Mouse (Mus musculus) heart, embryonic 15.5 days (tissue): ENCODE measurements at regions not wholly inside any gene's neighbourhood (a gene's known extent, or its start where the extent isn't known, plus 50 kb on each side); places are given as distances from the start of the nearest gene placed in this dataset.
"Not testable (repeated sequence)": the region's sequence is repeated elsewhere in the genome, so short reads cannot be mapped to it uniquely, and the experiment has no call there.

Source experiments
- ATAC-seq: fragments of 200-750 bp; cut with Nextera tagmentation; replicated peaks from 2 replicates; pipeline ENCODE4 v1.8.0; 2017; ENCODE audit warnings: low read depth, moderate TSS enrichment; ENCODE audit not compliant: insufficient number of reproducible peaks, insufficient read depth, low FRiP score
- H3K27ac ChIP-seq: fragments of 300-500 bp; sonication (generic); 2 replicates; pipeline ENCODE4 v1.5.1; 2015; ENCODE audit warnings: mild to moderate bottlenecking, inconsistent platforms
- H3K27me3 ChIP-seq: fragments of 300-500 bp; sonication (generic); 2 replicates; pipeline ENCODE4 v1.6.1; 2015; ENCODE audit warnings: inconsistent platforms
- H3K36me3 ChIP-seq: fragments of 300-500 bp; sonication (generic); 2 replicates; pipeline ENCODE4 v1.6.1; 2015; ENCODE audit warnings: mild to moderate bottlenecking, inconsistent platforms
- H3K4me1 ChIP-seq: fragments of 300-500 bp; sonication (generic); replicated peaks from 2 replicates; pipeline ENCODE4 v1.6.1; 2015; ENCODE audit warnings: inconsistent platforms
- H3K4me2 ChIP-seq: fragments of 300-500 bp; sonication (generic); 2 replicates; pipeline ENCODE4 v1.6.1; 2015; ENCODE audit warnings: inconsistent platforms, mild to moderate bottlenecking, moderate library complexity
- H3K4me3 ChIP-seq: fragments of 300-500 bp; sonication (generic); 2 replicates; pipeline ENCODE4 v1.5.1; 2015; ENCODE audit warnings: mild to moderate bottlenecking, inconsistent platforms
- H3K9ac ChIP-seq: fragments of 300-500 bp; sonication (generic); 2 replicates; pipeline ENCODE4 v1.6.1; 2015; ENCODE audit warnings: mild to moderate bottlenecking, inconsistent platforms
- H3K9me3 ChIP-seq: fragments of 300-500 bp; sonication (generic); replicated peaks from 2 replicates; pipeline ENCODE4 v1.6.1; 2016; ENCODE audit warnings: inconsistent platforms
- WGBS: fragments of 180-500 bp; shearing (Covaris S2); methylation state at CpG from one replicate; pipeline ENCODE4 v1.1.7; 2015; ENCODE audit warnings: mixed read lengths; 5-methylcytosine and 5-hydroxymethylcytosine counted together

DNA sequence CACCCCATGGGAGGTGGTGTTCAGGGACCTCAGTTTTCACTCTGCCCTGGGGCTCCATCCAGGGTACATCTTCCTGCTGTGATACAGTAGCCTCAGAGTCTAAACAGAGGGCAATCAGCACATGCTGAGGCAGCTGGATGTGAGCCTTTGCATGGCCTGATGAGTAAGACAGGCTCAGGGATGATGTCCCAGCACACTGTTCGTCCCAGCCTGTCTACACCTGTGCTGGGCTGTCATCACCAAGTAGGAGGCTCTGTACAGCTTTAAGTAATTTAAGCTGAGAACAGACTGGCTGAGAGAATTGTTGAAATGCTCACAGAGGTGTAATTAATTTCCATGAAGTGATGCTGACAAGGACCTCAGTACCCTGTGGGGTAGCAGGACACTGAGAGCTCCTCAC lies 132.8 kb upstream of the Adamts18 start:
- no peak for ATAC-seq
- Histone ChIP-seq H3K4me1 (0 out of 2 replicates have a peak, but pooled peaks cover 2% of the 10 kb centered on the region), H3K9ac (no peak overlapping the region), H3K27me3 (peaks cover 41% of the 10 kb centered on the region), H3K27ac (no peak overlapping the region), H3K9me3 (no peaks in the 10 kb centered on the region), H3K4me3 (no peak overlapping the region), H3K36me3 (no peaks in the 10 kb centered on the region), H3K4me2 (no peak overlapping the region)
- 9% methylated on average over 1 of the region's 1 CpGs for WGBS

DNA sequence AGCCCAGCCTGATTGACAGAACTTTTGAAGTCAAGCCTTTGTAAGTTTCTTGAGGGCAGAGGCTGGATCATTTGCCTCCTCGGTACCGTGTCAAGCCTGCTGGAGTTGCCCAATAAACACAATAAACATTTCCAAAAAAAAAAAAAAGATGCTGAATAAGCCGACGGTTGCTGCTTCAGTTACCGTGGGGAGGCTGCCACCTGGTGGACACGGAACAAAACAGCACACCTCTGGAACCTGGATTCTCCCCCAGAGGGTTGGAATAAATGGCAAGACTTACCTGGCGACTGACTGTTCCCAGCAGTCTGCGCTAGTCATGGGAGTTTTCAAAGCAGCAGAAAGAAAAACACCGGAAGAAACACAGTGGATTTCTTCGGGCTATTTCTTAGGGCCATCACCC lies 136.3 kb upstream of the Adamts18 start:
- Histone ChIP-seq H3K27ac (no peak overlapping the region), H3K4me2 (no peak overlapping the region), H3K9me3 (no peaks in the 10 kb centered on the region), H3K4me3 (no peak overlapping the region), H3K4me1 (no peaks in the 10 kb centered on the region), H3K9ac (no peak overlapping the region), H3K27me3 (peaks cover 30% of the 10 kb centered on the region), H3K36me3 (no peaks in the 10 kb centered on the region)
- ATAC-seq: no peak
- 6% methylated on average over 10 of the region's 10 CpGs for WGBS

DNA sequence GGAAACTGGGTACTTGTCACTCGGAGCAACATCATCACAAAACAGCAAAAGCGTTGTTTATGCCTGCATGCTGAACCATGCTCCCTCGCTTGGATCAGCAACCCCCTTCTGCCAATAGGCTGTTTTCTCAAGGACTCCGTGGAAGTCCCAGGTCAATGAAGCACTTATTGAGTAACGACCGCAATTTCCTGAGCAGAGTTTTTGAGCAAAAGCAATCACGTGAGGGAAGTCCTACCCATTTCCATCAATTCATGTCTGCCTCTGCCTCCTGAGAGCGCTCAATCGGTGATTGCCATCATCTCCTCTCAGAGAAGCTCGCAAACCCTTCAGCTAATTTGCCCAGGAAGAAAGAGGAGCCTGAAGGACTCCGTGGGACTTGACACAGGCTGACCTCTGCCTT lies 136.9 kb upstream of the Adamts18 start:
- no peaks in the 10 kb centered on the region for H3K4me1 ChIP-seq
- peaks cover 30% of the 10 kb centered on the region for H3K27me3 ChIP-seq
- no peak overlapping the region for H3K4me3 ChIP-seq
- no peak overlapping the region for H3K9ac ChIP-seq
- 46% methylated on average over 11 of the region's 11 CpGs for WGBS
- no peak overlapping the region for H3K4me2 ChIP-seq
- H3K9me3 ChIP-seq: no peaks in the 10 kb centered on the region
- no peak for ATAC-seq
- H3K36me3 ChIP-seq: no peaks in the 10 kb centered on the region
- no peak overlapping the region for H3K27ac ChIP-seq

DNA sequence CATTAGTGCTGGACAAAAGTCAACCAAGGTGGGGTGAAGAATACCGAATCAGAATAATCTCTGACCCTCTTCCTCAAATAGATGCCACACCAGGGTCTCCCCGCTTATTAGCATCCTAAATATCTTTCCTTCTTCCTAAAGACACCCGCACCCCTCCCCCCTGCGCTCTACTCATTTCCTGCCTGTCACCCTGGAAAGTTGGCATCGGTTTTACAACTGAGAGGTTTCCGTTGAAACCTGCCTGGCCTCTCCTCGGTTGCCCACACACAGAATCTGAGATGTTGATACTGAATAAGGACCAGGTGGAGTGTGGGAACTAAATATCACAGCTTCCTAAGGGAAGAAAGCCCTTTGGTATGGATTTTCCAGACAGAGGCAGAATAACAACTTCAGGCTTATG lies 137.4 kb upstream of the Adamts18 start:
- no peak overlapping the region for H3K4me2 ChIP-seq
- peaks cover 30% of the 10 kb centered on the region for H3K27me3 ChIP-seq
- no peak overlapping the region for H3K27ac ChIP-seq
- no peaks in the 10 kb centered on the region for H3K4me1 ChIP-seq
- WGBS: 56% methylated on average over 7 of the region's 7 CpGs
- H3K9me3 ChIP-seq: no peaks in the 10 kb centered on the region
- H3K36me3 ChIP-seq: no peaks in the 10 kb centered on the region
- ATAC-seq: no peak
- H3K4me3 ChIP-seq: no peak overlapping the region
- no peak overlapping the region for H3K9ac ChIP-seq

DNA sequence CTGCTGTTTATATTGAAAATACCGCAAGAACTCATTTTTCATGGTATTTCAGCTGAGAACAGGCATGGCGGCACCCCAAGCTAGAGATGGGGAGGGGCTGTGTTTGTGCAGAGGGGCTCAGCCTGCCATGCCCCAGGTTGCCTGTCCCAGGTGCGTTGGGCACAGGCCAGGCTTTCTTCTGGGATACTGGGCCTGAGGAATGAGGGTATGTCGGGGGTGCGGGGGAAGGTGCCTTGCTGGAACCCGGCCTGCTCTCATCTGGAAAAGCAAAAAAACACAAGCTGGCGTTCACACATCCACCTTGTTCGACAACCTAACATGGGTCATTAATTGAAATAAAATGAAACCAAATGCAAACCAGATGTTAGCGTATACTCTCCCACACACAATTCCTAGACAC lies 142.2 kb upstream of the Adamts18 start:
- Histone ChIP-seq H3K9me3 (no peaks in the 10 kb centered on the region), H3K4me3 (no peak overlapping the region), H3K36me3 (no peaks in the 10 kb centered on the region), H3K4me2 (no peak overlapping the region), H3K27me3 (peaks cover 6% of the 10 kb centered on the region; the same call in 1 of the 2 replicates), H3K9ac (no peak overlapping the region), H3K4me1 (no peaks in the 10 kb centered on the region), H3K27ac (no peak overlapping the region)
- 81% methylated on average over 9 of the region's 9 CpGs for WGBS
- no peak for ATAC-seq

DNA sequence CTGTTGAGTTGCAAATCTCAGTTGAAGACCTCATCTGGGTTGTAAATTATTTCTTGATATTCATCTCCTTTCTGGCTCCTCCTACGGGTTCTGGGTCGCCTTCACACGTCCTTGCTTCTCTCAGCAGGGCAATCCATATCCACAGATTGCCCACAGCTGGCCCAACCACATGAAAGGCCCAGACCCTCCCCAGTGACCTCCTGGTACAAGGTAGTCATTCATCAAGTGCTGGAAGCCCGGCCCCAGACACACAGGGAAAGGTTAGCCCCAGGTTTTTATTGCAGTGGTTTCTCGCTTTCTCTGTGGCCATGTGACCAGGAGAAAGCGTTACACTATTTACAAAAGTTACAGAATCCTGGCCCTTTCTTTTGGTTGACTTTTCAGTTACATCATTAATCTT lies 134.5 kb upstream of the Nudt7 start:
- ATAC-seq: no peak
- H3K27ac ChIP-seq: no peak overlapping the region
- WGBS: 52% methylated on average over 6 of the region's 6 CpGs
- no peak overlapping the region for H3K9ac ChIP-seq
- H3K27me3 ChIP-seq: peaks cover 3% of the 10 kb centered on the region; the same call in 1 of the 2 replicates
- H3K4me1 ChIP-seq: no peaks in the 10 kb centered on the region
- no peaks in the 10 kb centered on the region for H3K9me3 ChIP-seq
- no peak overlapping the region for H3K4me3 ChIP-seq
- no peak overlapping the region for H3K4me2 ChIP-seq
- H3K36me3 ChIP-seq: no peaks in the 10 kb centered on the region

- no peaks in the 10 kb centered on the region for H3K9me3 ChIP-seq
- no peaks in the 10 kb centered on the region for H3K4me1 ChIP-seq
- no peak overlapping the region for H3K4me2 ChIP-seq
- H3K4me3 ChIP-seq: no peak overlapping the region
- H3K27ac ChIP-seq: no peak overlapping the region
- WGBS: 83% methylated on average over 2 of the region's 2 CpGs
- H3K27me3 ChIP-seq: peaks cover 3% of the 10 kb centered on the region; the same call in 1 of the 2 replicates
- no peaks in the 10 kb centered on the region for H3K36me3 ChIP-seq
- no peak overlapping the region for H3K9ac ChIP-seq
- ATAC-seq: no peak
Measured at GRCm38 (mm10) chr8:114001674-114002073, 131.7 kb upstream of the Nudt7 start.

DNA sequence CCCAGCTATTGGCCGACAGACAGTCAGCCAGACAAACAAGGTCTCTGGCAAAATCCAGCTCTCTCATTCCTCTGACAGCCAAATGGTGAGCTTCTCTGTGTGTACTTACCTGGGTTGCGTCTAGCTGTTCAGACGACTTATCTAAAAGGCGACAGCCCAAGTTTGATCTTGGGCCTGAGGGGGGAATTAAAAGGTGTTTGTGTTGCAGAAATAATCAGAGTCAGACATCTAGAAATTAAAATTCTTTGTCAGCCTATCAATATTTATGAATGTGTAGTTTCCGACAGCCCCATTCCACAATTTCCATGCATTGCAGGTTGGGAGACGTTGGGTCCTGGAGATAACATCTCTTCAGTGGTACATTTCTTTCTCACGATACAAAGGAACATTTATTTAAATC lies 128.9 kb upstream of the Nudt7 start:
- H3K27me3 ChIP-seq: no peaks in the 10 kb centered on the region
- ATAC-seq: no peak
- 71% methylated on average over 7 of the region's 7 CpGs for WGBS

GRCm38 (mm10) chr8:114006587-114006986 lies 126.8 kb upstream of the Nudt7 start:
- H3K4me1 ChIP-seq: no peaks in the 10 kb centered on the region
- 72% methylated on average over 5 of the region's 5 CpGs for WGBS
- no peaks in the 10 kb centered on the region for H3K27me3 ChIP-seq

More for the DNA sequence above, 128.9 kb upstream of the Nudt7 start:
- Histone ChIP-seq H3K36me3 (no peaks in the 10 kb centered on the region), H3K9me3 (no peaks in the 10 kb centered on the region), H3K4me2 (no peak overlapping the region), H3K9ac (no peak overlapping the region), H3K4me1 (no peaks in the 10 kb centered on the region), H3K27ac (no peak overlapping the region), H3K4me3 (no peak overlapping the region)

DNA sequence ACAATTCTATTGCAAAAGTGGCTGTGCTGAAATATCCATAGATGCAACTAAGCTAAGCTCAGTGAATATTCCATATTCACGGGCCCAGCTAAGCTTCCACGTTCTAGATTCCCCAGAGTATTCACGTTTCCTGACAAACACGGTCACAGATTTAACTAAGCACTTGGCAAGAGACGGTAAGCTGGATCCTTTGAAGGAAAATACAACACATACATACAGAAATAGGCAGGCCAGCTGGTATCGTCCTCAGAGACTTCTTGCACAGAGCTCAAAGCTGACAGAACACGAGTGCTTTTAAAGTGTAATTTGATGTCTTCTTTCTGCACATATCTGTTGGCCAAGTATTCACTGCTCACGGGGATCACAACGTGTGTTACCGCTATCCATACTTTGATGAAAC lies 126.3 kb upstream of the Nudt7 start:
- H3K4me2 ChIP-seq: no peak overlapping the region
- 56% methylated on average over 10 of the region's 10 CpGs for WGBS
- H3K36me3 ChIP-seq: no peaks in the 10 kb centered on the region
- H3K4me1 ChIP-seq: no peaks in the 10 kb centered on the region
- H3K4me3 ChIP-seq: no peak overlapping the region
- no peaks in the 10 kb centered on the region for H3K27me3 ChIP-seq
- no peak for ATAC-seq
- H3K9ac ChIP-seq: no peak overlapping the region
- H3K9me3 ChIP-seq: no peaks in the 10 kb centered on the region
- no peak overlapping the region for H3K27ac ChIP-seq

More at GRCm38 (mm10) chr8:114006587-114006986, 126.8 kb upstream of the Nudt7 start:
- ATAC-seq: no peak
- Histone ChIP-seq H3K36me3 (no peaks in the 10 kb centered on the region), H3K27ac (no peak overlapping the region), H3K4me3 (no peak overlapping the region), H3K4me2 (no peak overlapping the region), H3K9ac (no peak overlapping the region), H3K9me3 (no peaks in the 10 kb centered on the region)

DNA sequence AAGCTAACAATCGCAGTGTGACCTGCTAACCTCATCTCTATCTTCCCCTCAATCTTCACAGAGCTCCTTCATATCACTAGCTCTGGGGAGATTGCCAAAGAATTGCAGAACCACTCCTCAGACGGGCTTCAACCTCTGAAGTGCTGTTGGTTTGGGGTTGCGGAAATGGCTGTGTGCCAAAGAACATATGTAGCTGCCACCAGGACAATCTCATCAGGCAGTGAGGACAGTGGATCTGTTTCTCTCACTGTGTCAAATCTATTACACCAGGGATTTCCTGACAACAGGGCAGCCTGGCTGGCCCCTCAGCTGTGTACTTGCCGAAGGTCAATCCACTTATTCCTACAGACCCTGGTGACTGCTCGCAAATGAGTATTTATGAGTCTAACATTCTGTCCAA lies 115.0 kb upstream of the Nudt7 start:
- peaks cover 11% of the 10 kb centered on the region for H3K4me1 ChIP-seq
- peak overlapping the region; percentile 77 for H3K27ac ChIP-seq
- H3K9me3 ChIP-seq: no peaks in the 10 kb centered on the region
- H3K9ac ChIP-seq: no peak overlapping the region
- peak; percentile 84 for ATAC-seq
- H3K4me3 ChIP-seq: no peak overlapping the region
- H3K36me3 ChIP-seq: no peaks in the 10 kb centered on the region
- no peaks in the 10 kb centered on the region for H3K27me3 ChIP-seq
- H3K4me2 ChIP-seq: 0 out of 2 replicates have a peak overlapping the region, but pooled peaks have one; percentile 8
- WGBS: 6% methylated on average over 5 of the region's 5 CpGs

GRCm38 (mm10) chr8:114030141-114030540 lies 103.2 kb upstream of the Nudt7 start:
- 93% methylated on average over 9 of the region's 9 CpGs for WGBS
- not testable (repeated sequence) for H3K27me3 ChIP-seq, ATAC-seq, H3K4me1 ChIP-seq, H3K27ac ChIP-seq, H3K4me2 ChIP-seq, H3K36me3 ChIP-seq, H3K4me3 ChIP-seq, H3K9ac ChIP-seq, H3K9me3 ChIP-seq
